11 mouse cellular contexts compared by ENCODE assay signal in genomic region chr6:103318081-103318480, GRCm38 (mm10).
DNase-seq lines count a peak whose midpoint lies in the region; ATAC-seq lines count a peak whose summit lies in the region.
"Had no signal": no experiment of that assay in that cellular context is flagged by ENCODE, and none has a peak within 500 bp of the region (broad histone marks: within the 10 kb centered on the region; RNA-seq: fewer than 3 reads in every experiment).

No protein-coding gene starts in this region.

- H3K9me3 ChIP-seq in midbrain, embryonic 14.5 days (ENCODE audit: control insufficient read depth, low read length) = no peaks in the 10 kb centered on the region
- H3K9me3 ChIP-seq in midbrain, embryonic 11.5 days (ENCODE audit: control insufficient read depth, low read length) = no peaks in the 10 kb centered on the region
- H3K9me3 ChIP-seq: embryonic facial prominence, embryonic 12.5 days had no signal

- peaks cover 10% of the 10 kb centered on the region for H3K4me1 ChIP-seq in midbrain, embryonic 14.5 days (ENCODE audit: control insufficient read depth, insufficient read depth, low read length)
- H3K4me1 ChIP-seq in midbrain, embryonic 11.5 days (ENCODE audit: control insufficient read depth, insufficient read depth, low read length) = no peaks in the 10 kb centered on the region

- no peak overlapping the region for H3K4me3 ChIP-seq in midbrain, embryonic 14.5 days (replicated peaks; ENCODE audit: low read depth, low read length)
- H3K4me3 ChIP-seq in midbrain, embryonic 11.5 days (ENCODE audit: low read depth, low read length) = no peak overlapping the region
- H3K4me3 ChIP-seq: embryonic facial prominence, embryonic 12.5 days had no signal

- no peaks in the 10 kb centered on the region for H3K27me3 ChIP-seq in midbrain, embryonic 14.5 days (ENCODE audit: control insufficient read depth, insufficient read depth, low read length)
- peaks cover 3% of the 10 kb centered on the region; the same call in 1 of the 2 replicates for H3K27me3 ChIP-seq in midbrain, embryonic 11.5 days (ENCODE audit: control insufficient read depth, insufficient read depth, low read length)
- H3K27me3 ChIP-seq: embryonic facial prominence, embryonic 12.5 days had no signal

- no peak for ATAC-seq in midbrain, embryonic 14.5 days (ENCODE audit: low FRiP score, low TSS enrichment)
- no peak for ATAC-seq in midbrain, embryonic 11.5 days (ENCODE audit: low FRiP score)

- no peaks in the 10 kb centered on the region for H3K36me3 ChIP-seq in midbrain, embryonic 14.5 days (ENCODE audit: control insufficient read depth, insufficient read depth, low read length)
- no peaks in the 10 kb centered on the region for H3K36me3 ChIP-seq in midbrain, embryonic 11.5 days (ENCODE audit: control insufficient read depth, insufficient read depth, low read length)
- H3K36me3 ChIP-seq: embryonic facial prominence, embryonic 12.5 days had no signal

- DNase-seq in adrenal gland, postnatal 10 days = peak; percentile 4
- DNase-seq in adrenal gland, adult (ENCODE audit: inconsistent age in 2 of 2, low spot score in 1 of 2) = no peak
- DNase-seq in midbrain, embryonic 14.5 days = peak; percentile 34
- DNase-seq in midbrain, embryonic 11.5 days (ENCODE audit: low spot score, missing footprints) = no peak
- peak; percentile 35 to 47 for DNase-seq in kidney, adult 8-10 months
- peak; percentile 25 for DNase-seq in yolk sac, embryonic 10.5 days (ENCODE audit: low spot score)
- DNase-seq in spleen, adult 18-20 months = no peak
- no peak for DNase-seq in layer of hippocampus, adult 9-11 months
- DNase-seq: heart, postnatal 14 days; thymus, postnatal 4 days had no signal

- 26% methylated on average over 6 of the region's 6 CpGs for WGBS in midbrain, embryonic 14.5 days
- WGBS in midbrain, embryonic 11.5 days = 26% methylated on average over 6 of the region's 6 CpGs

- no peak overlapping the region for H3K9ac ChIP-seq in midbrain, embryonic 14.5 days (replicated peaks; ENCODE audit: low read length)
- no peak overlapping the region for H3K9ac ChIP-seq in midbrain, embryonic 11.5 days (ENCODE audit: low read length)
- H3K9ac ChIP-seq: embryonic facial prominence, embryonic 12.5 days had no signal

- no peak overlapping the region; the same call in 1 of the 2 replicates for H3K27ac ChIP-seq in midbrain, embryonic 14.5 days (replicated peaks; ENCODE audit: low read depth, low read length)
- no peak overlapping the region for H3K27ac ChIP-seq in midbrain, embryonic 11.5 days (ENCODE audit: low read depth, low read length)
- H3K27ac ChIP-seq: embryonic facial prominence, embryonic 12.5 days had no signal

- no peak overlapping the region for H3K4me2 ChIP-seq in midbrain, embryonic 14.5 days (ENCODE audit: low read length)
- H3K4me2 ChIP-seq in midbrain, embryonic 11.5 days = no peak overlapping the region
- H3K4me2 ChIP-seq: embryonic facial prominence, embryonic 12.5 days had no signal

Comparison
In these comparisons a context has a peak if more than half of its experiments do, and no peak if none do; other contexts are left out.
1. DNase-seq: peak in adrenal gland, postnatal 10 days (single experiment), midbrain, embryonic 14.5 days (single experiment), kidney, adult 8-10 months (2 of 2) and yolk sac, embryonic 10.5 days (single experiment); none in adrenal gland, adult (0 of 2), midbrain, embryonic 11.5 days (single experiment), spleen, adult 18-20 months (0 of 2) and layer of hippocampus, adult 9-11 months (single experiment).